In genomic region chr4:47407161-47407560, GRCm38 (mm10) we compare ENCODE assay signal across 18 mouse cellular contexts. TPM values are rescaled to one million over a fixed set of nuclear protein-coding genes. Genes with fewer than 3 reads are reported as not detected.
DNase-seq lines count a peak whose midpoint lies in the region; ATAC-seq lines count a peak whose summit lies in the region.
"Had no signal": no experiment of that assay in that cellular context is flagged by ENCODE, and none has a peak within 500 bp of the region (broad histone marks: within the 10 kb centered on the region; RNA-seq: fewer than 3 reads in every experiment).

No protein-coding gene starts in this region.

- ATAC-seq in heart, embryonic 14.5 days (ENCODE audit: insufficient number of reproducible peaks, insufficient read depth, low FRiP score, low read depth): peak; percentile 50; the same call in 1 of the 2 replicates
- ATAC-seq: forebrain, embryonic 16.5 days; hindbrain, embryonic 16.5 days; liver, embryonic 12.5 days had no signal

- no peaks in the 10 kb centered on the region for H3K27me3 ChIP-seq in heart, embryonic 14.5 days (ENCODE audit: control insufficient read depth, insufficient read depth, low read length)
- H3K27me3 ChIP-seq: embryonic facial prominence, embryonic 12.5 days; limb, embryonic 12.5 days; liver, embryonic 12.5 days; neural tube, embryonic 12.5 days had no signal

- intact Hi-C loops in heart, postnatal 14 days (cut with DNase I): no loop called here
- intact Hi-C loops in gastrocnemius, postnatal 14 days (cut with DNase I; ENCODE audit: low total_unique reads): no loop called here

- 56% methylated on average over 2 of the region's 2 CpGs for WGBS in heart, embryonic 14.5 days

- H3K9ac ChIP-seq in heart, embryonic 14.5 days (ENCODE audit: low read length): no peak overlapping the region
- H3K9ac ChIP-seq: embryonic facial prominence, embryonic 12.5 days; limb, embryonic 12.5 days; liver, embryonic 12.5 days; neural tube, embryonic 12.5 days had no signal

- peaks cover 67% of the 10 kb centered on the region for H3K36me3 ChIP-seq in heart, embryonic 14.5 days (ENCODE audit: control insufficient read depth, insufficient read depth, low read length)

- no peak for DNase-seq in heart, postnatal 14 days
- peak; percentile 31 for DNase-seq in 3134 (ENCODE audit: extremely low read depth, insufficient read length, low spot score)
- DNase-seq in Muller cell, postnatal 12 days (ENCODE audit: inconsistent ontology term): peak; percentile 60
- peak; percentile 32 for DNase-seq in gastrocnemius, postnatal 14 days
- DNase-seq in testis, postnatal 10 days (ENCODE audit: low spot score): no peak
- DNase-seq in cerebellum, postnatal 10 days: no peak
- DNase-seq: cerebellum, adult 2 months; kidney, adult 18-20 months; kidney, postnatal 10 days; lung, adult 2 months; thymus, postnatal 25 days had no signal

- H3K27ac ChIP-seq in heart, embryonic 14.5 days (replicated peaks in 1 of 2; ENCODE audit: control insufficient read depth in 1 of 2, insufficient read depth in 1 of 2, low read depth in 2 of 2, low read length in 2 of 2): peak overlapping the region in 1 of 2 experiments; percentile 45; a peak in 1 of 4 replicates
- H3K27ac ChIP-seq: embryonic facial prominence, embryonic 12.5 days; limb, embryonic 12.5 days; liver, embryonic 12.5 days; neural tube, embryonic 12.5 days had no signal

- H3K9me3 ChIP-seq in heart, embryonic 14.5 days (ENCODE audit: control insufficient read depth, low read length): no peaks in the 10 kb centered on the region
- H3K9me3 ChIP-seq: embryonic facial prominence, embryonic 12.5 days; limb, embryonic 12.5 days; liver, embryonic 12.5 days; neural tube, embryonic 12.5 days had no signal

- H3K4me2 ChIP-seq in heart, embryonic 14.5 days (ENCODE audit: low read length): no peak overlapping the region
- H3K4me2 ChIP-seq: embryonic facial prominence, embryonic 12.5 days; limb, embryonic 12.5 days; liver, embryonic 12.5 days; neural tube, embryonic 12.5 days had no signal

- H3K4me1 ChIP-seq in heart, embryonic 14.5 days (ENCODE audit: control insufficient read depth in 2 of 2, insufficient read depth in 2 of 2, low read length in 2 of 2): peaks cover 4 to 36% of the 10 kb centered on the region in 2 experiments
- H3K4me1 ChIP-seq: embryonic facial prominence, embryonic 12.5 days; limb, embryonic 12.5 days; liver, embryonic 12.5 days; neural tube, embryonic 12.5 days had no signal

- no peak overlapping the region for H3K4me3 ChIP-seq in heart, embryonic 14.5 days (ENCODE audit: control insufficient read depth in 1 of 2, insufficient read depth in 1 of 2, low read depth in 1 of 2, low read length in 2 of 2)
- H3K4me3 ChIP-seq: embryonic facial prominence, embryonic 12.5 days; limb, embryonic 12.5 days; liver, embryonic 12.5 days; neural tube, embryonic 12.5 days had no signal

RNA-seq across cellular contexts. Expression of gene Tgfbr1, which starts 54.1 kb away (rescaled TPM):
- 29.8 and 30.3 TPM in 2 replicates for polyA plus RNA-seq in heart, embryonic 14.5 days (2014; fragmentation: Nextera tagmentation; extraction: Ambion mirVana)
- 10 to 100 TPM; 18.2 to 19.5 TPM for total RNA-seq in heart, postnatal 14 days (2021)
- total RNA-seq in gastrocnemius, postnatal 14 days (2021): 10 to 100 TPM; 17.7 to 18.7 TPM

Comparison
In these comparisons a context has a peak if more than half of its experiments do, and no peak if none do; other contexts are left out.
1. DNase-seq: peak in 3134 (single experiment), Muller cell, postnatal 12 days (single experiment) and gastrocnemius, postnatal 14 days (single experiment); none in heart, postnatal 14 days (0 of 2), testis, postnatal 10 days (single experiment) and cerebellum, postnatal 10 days (0 of 2).